Mouse (Mus musculus) hindbrain, embryonic 14.5 days (tissue): ENCODE data around the gene Atp8a1. TPM values are rescaled to one million over a fixed set of nuclear protein-coding genes. Genes with fewer than 3 reads are reported as not detected.

Experiments
- ATAC-seq: fragments of 200-750 bp; cut with Nextera tagmentation; 2 replicates; pipeline ENCODE4 v1.8.0; 2017; ENCODE audit warnings: moderate number of reproducible peaks, mild to moderate bottlenecking, moderate TSS enrichment, moderate library complexity; ENCODE audit not compliant: low FRiP score
- DNase-seq: peaks from one replicate; pipeline ENCODE4 v3.0.0-alpha.2; 2015; ENCODE audit warnings: low spot score
- H3K27ac ChIP-seq: fragments of 300-500 bp; sonication (generic); 2 replicates; pipeline ENCODE4 v1.5.1; 2014; ENCODE audit warnings: mild to moderate bottlenecking, moderate library complexity
- H3K27me3 ChIP-seq: fragments of 300-500 bp; sonication (generic); 2 replicates; pipeline ENCODE4 v1.6.1; 2014; ENCODE audit warnings: mild to moderate bottlenecking, low read length, mixed read lengths; ENCODE audit not compliant: control insufficient read depth, insufficient read depth
- H3K36me3 ChIP-seq: fragments of 300-500 bp; sonication (generic); replicated peaks from 2 replicates; pipeline ENCODE4 v1.6.1; 2014; ENCODE audit not compliant: control insufficient read depth, insufficient read depth
- H3K4me1 ChIP-seq: fragments of 300-500 bp; sonication (generic); replicated peaks from 2 replicates; pipeline ENCODE4 v1.6.1; 2014; ENCODE audit warnings: antibody characterized with exemption, low read length, mixed read lengths; ENCODE audit not compliant: control insufficient read depth, insufficient read depth
- H3K4me2 ChIP-seq: fragments of 300-500 bp; sonication (generic); replicated peaks from 2 replicates; pipeline ENCODE4 v1.6.1; 2014; ENCODE audit warnings: mild to moderate bottlenecking, moderate library complexity
- H3K4me3 ChIP-seq: fragments of 300-500 bp; sonication (generic); replicated peaks from 2 replicates; pipeline ENCODE4 v1.5.1; 2014; ENCODE audit warnings: mild to moderate bottlenecking, low read length
- H3K9ac ChIP-seq: fragments of 300-500 bp; sonication (generic); 2 replicates; pipeline ENCODE4 v1.6.1; 2014
- H3K9me3 ChIP-seq: fragments of 300-500 bp; sonication (generic); 2 replicates; pipeline ENCODE4 v1.6.1; 2016; ENCODE audit warnings: low read length; ENCODE audit not compliant: control insufficient read depth
- WGBS: fragments of 180-500 bp; shearing (Covaris S2); extraction: QIAGEN DNeasy Blood & Tissue Kit; methylation state at CpG from one replicate; pipeline ENCODE4 v1.1.7; 2014; 5-methylcytosine and 5-hydroxymethylcytosine counted together
- polyA plus RNA-seq: library from polyadenylated mRNA; unstranded; fragments of >200 nt; fragmentation: Nextera tagmentation; extraction: Ambion mirVana; gene quantifications from 2 replicates; pipeline ENCODE4 v1.2.1, GENCODE M21; 2014

Atp8a1 gene
- polyA plus RNA-seq, 1 experiment from 2014 or later: 77.3 TPM

GRCm38 (mm10) chr5:67726810-67727209, 120.4 kb downstream of the Atp8a1 start:
- peaks cover 35% of the 10 kb centered on the region for H3K36me3 ChIP-seq
- 90% methylated on average over 13 of the region's 13 CpGs for WGBS
- no peak overlapping the region for H3K27ac ChIP-seq
- DNase-seq: no peak
- no peak overlapping the region for H3K9ac ChIP-seq
- no peaks in the 10 kb centered on the region for H3K9me3 ChIP-seq
- H3K27me3 ChIP-seq: no peaks in the 10 kb centered on the region
- no peaks in the 10 kb centered on the region for H3K4me1 ChIP-seq
- no peak for ATAC-seq
- H3K4me3 ChIP-seq: no peak overlapping the region
- no peak overlapping the region for H3K4me2 ChIP-seq

- no peaks in the 10 kb centered on the region for H3K9me3 ChIP-seq
- peaks cover 31% of the 10 kb centered on the region for H3K36me3 ChIP-seq
- no peak overlapping the region for H3K27ac ChIP-seq
- no peak overlapping the region for H3K4me2 ChIP-seq
- no peak overlapping the region for H3K4me3 ChIP-seq
- 0 out of 2 replicates have a peak, but pooled peaks cover 6% of the 10 kb centered on the region for H3K4me1 ChIP-seq
- DNase-seq: no peak
- ATAC-seq: no peak
- no peaks in the 10 kb centered on the region for H3K27me3 ChIP-seq
- no peak overlapping the region for H3K9ac ChIP-seq
- WGBS: 97% methylated on average over 7 of the region's 7 CpGs
These were observed 145.6 kb downstream of the Atp8a1 start for GRCm38 (mm10) chr5:67701641-67702040.

DNA sequence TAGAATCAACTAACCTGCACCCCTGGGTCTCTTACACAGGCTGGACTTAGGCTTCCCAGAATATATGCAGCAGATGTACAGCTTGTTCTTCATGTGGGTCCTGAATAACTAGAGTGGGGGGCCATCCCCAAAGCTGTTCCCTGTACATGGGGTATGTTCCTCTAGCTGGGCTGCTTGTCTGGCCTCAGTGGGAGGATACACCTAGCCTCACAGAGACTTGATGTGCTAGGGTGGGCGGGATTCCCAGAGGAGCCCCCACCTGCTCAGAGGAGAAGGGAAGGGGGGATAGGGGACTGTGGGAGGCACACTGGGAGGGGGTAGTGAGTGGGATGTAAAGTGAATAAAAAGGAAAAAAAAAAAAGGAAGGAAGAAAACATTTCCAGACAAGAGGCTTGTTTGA, 147.8 kb downstream of the Atp8a1 start:
- no peak for DNase-seq
- Histone ChIP-seq H3K27ac (no peak overlapping the region), H3K36me3 (peaks cover 24% of the 10 kb centered on the region), H3K4me1 (0 out of 2 replicates have a peak, but pooled peaks cover 6% of the 10 kb centered on the region), H3K4me3 (no peak overlapping the region), H3K9ac (no peak overlapping the region), H3K9me3 (no peaks in the 10 kb centered on the region), H3K27me3 (no peaks in the 10 kb centered on the region), H3K4me2 (no peak overlapping the region)
- no peak for ATAC-seq
- 75% methylated on average over 1 of the region's 1 CpGs for WGBS

GRCm38 (mm10) chr5:67698176-67698575, 149.1 kb downstream of the Atp8a1 start:
- DNase-seq: no peak
- no peaks in the 10 kb centered on the region for H3K27me3 ChIP-seq
- ATAC-seq: no peak
- H3K9ac ChIP-seq: no peak overlapping the region
- 91% methylated on average over 3 of the region's 3 CpGs for WGBS
- peaks cover 24% of the 10 kb centered on the region for H3K36me3 ChIP-seq
- H3K4me1 ChIP-seq: 0 out of 2 replicates have a peak, but pooled peaks cover 6% of the 10 kb centered on the region
- no peak overlapping the region for H3K27ac ChIP-seq
- H3K9me3 ChIP-seq: no peaks in the 10 kb centered on the region
- H3K4me3 ChIP-seq: no peak overlapping the region
- no peak overlapping the region for H3K4me2 ChIP-seq

DNA sequence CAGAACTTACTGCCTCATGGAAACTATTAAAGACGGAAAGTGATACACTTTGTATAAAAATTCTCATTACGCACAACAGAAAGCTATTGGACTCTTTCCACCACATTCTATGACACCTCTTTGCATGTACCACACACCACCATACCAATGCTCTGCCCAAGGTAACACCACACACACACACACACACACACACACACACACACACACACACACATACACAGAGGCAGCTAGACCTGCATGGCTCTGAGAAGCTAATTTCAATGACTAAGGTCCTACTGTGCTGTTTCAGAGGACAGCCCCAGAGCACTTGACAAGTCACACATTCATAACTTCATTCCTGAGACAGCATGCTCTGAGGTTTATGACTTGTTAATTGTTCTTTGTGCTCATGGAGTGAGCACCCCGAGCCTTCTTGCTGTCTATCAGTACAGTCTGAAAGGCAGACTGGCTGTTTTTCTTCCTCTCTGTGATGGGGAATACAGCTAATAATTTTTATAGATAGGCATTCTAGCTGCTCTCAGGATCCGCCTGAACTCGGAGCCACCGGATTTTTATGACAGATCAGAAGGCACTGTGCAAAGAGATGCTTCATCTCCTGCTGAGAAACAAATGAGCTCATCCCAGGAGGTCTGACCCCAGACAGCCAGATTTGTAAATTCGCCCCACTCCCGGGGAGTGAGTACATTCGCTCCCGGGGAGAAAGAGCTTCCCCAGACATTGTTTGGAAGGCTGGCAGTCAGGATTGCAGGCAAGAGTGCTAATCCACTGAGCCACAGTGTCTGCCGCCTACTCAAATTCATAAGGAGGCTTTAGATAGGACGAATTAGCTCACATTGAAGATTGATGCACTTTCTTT, 150.3 kb downstream of the Atp8a1 start:
- Histone ChIP-seq H3K4me1 (0 out of 2 replicates have a peak, but pooled peaks cover 6% of the 10 kb centered on the region), H3K9ac (no peak overlapping the region), H3K9me3 (no peaks in the 10 kb centered on the region), H3K36me3 (peaks cover 15% of the 10 kb centered on the region), H3K27ac (peak overlapping the region; percentile 67), H3K27me3 (no peaks in the 10 kb centered on the region), H3K4me2 (0 out of 2 replicates have a peak overlapping the region, but pooled peaks have one; percentile 7), H3K4me3 (no peak overlapping the region)
- DNase-seq (no peak), ATAC-seq (peak; percentile 58)
- 18% methylated on average over 12 of the region's 12 CpGs for WGBS

- ATAC-seq: no peak
- 0 out of 2 replicates have a peak, but pooled peaks cover 6% of the 10 kb centered on the region for H3K4me1 ChIP-seq
- no peak overlapping the region for H3K27ac ChIP-seq
- no peaks in the 10 kb centered on the region for H3K9me3 ChIP-seq
- no peak overlapping the region for H3K4me3 ChIP-seq
- no peak for DNase-seq
- H3K4me2 ChIP-seq: no peak overlapping the region
- 90% methylated on average over 14 of the region's 14 CpGs for WGBS
- H3K36me3 ChIP-seq: no peaks in the 10 kb centered on the region
- H3K27me3 ChIP-seq: no peaks in the 10 kb centered on the region
- no peak overlapping the region for H3K9ac ChIP-seq
These were observed 152.1 kb downstream of the Atp8a1 start for GRCm38 (mm10) chr5:67695055-67695710.

- DNase-seq (no peak), ATAC-seq (no peak)
- Histone ChIP-seq H3K9me3 (no peaks in the 10 kb centered on the region), H3K9ac (no peak overlapping the region), H3K4me3 (no peak overlapping the region), H3K36me3 (peaks cover 9% of the 10 kb centered on the region; the same call in 1 of the 2 replicates), H3K4me1 (no peaks in the 10 kb centered on the region), H3K27me3 (no peaks in the 10 kb centered on the region), H3K27ac (no peak overlapping the region), H3K4me2 (no peak overlapping the region)
- 93% methylated on average over 9 of the region's 9 CpGs for WGBS
These were observed 156.9 kb downstream of the Atp8a1 start for GRCm38 (mm10) chr5:67690336-67690735.

GRCm38 (mm10) chr5:67688001-67688400, 159.2 kb downstream of the Atp8a1 start:
- Histone ChIP-seq H3K9me3 (no peaks in the 10 kb centered on the region), H3K4me3 (no peak overlapping the region), H3K36me3 (peaks cover 9% of the 10 kb centered on the region; the same call in 1 of the 2 replicates), H3K27me3 (no peaks in the 10 kb centered on the region), H3K4me1 (no peaks in the 10 kb centered on the region), H3K9ac (no peak overlapping the region), H3K4me2 (no peak overlapping the region), H3K27ac (no peak overlapping the region)
- 88% methylated on average over 8 of the region's 8 CpGs for WGBS
- ATAC-seq: no peak
- no peak for DNase-seq

DNA sequence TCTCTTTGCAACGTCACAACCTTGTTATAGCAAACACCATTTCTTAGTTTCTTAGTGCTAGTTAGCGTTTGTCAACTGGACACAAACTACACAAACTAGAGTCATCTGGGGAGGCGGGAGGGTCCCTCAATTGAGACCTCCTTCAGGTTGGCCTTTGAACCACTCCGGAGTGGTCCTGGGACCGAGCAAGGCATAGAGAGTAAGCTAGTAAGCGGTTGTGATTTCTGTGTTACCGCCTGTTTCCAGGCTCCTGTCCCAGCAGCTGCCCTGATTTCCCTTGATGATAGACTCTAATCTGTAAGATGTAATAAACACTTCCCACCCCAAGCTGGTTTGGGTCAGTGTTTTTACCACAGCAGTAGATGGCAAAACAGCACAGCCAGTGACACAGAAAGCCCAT, 161.3 kb downstream of the Atp8a1 start:
- Histone ChIP-seq H3K27me3 (no peaks in the 10 kb centered on the region), H3K4me2 (no peak overlapping the region), H3K9me3 (no peaks in the 10 kb centered on the region), H3K4me3 (no peak overlapping the region), H3K27ac (no peak overlapping the region), H3K4me1 (no peaks in the 10 kb centered on the region), H3K36me3 (peaks cover 23% of the 10 kb centered on the region), H3K9ac (no peak overlapping the region)
- no peak for DNase-seq
- WGBS: 86% methylated on average over 7 of the region's 7 CpGs
- no peak for ATAC-seq
